Mouse (Mus musculus) midbrain, embryonic 12.5 days (tissue): ENCODE data around the gene Zmynd8. TPM values are rescaled to one million over a fixed set of nuclear protein-coding genes. Genes with fewer than 3 reads are reported as not detected.

Experiments
- ATAC-seq: fragments of 200-750 bp; cut with Nextera tagmentation; 2 replicates; pipeline ENCODE4 v1.8.0; 2017; ENCODE audit warnings: low read depth, moderate TSS enrichment, moderate library complexity; ENCODE audit not compliant: low FRiP score
- H3K27ac ChIP-seq: fragments of 300-500 bp; sonication (generic); replicated peaks from 2 replicates; pipeline ENCODE4 v1.5.1; 2016; ENCODE audit warnings: mild to moderate bottlenecking
- H3K27me3 ChIP-seq: fragments of 300-500 bp; sonication (generic); 2 replicates; pipeline ENCODE4 v1.6.1; 2016; ENCODE audit warnings: mild to moderate bottlenecking
- H3K36me3 ChIP-seq: fragments of 300-500 bp; sonication (generic); 2 replicates; pipeline ENCODE4 v1.6.1; 2016
- H3K4me1 ChIP-seq: fragments of 300-500 bp; sonication (generic); 2 replicates; pipeline ENCODE4 v1.6.1; 2016
- H3K4me2 ChIP-seq: fragments of 300-500 bp; sonication (generic); replicated peaks from 2 replicates; pipeline ENCODE4 v1.6.1; 2016; ENCODE audit warnings: mild to moderate bottlenecking, moderate library complexity
- H3K4me3 ChIP-seq: fragments of 300-500 bp; sonication (generic); 2 replicates; pipeline ENCODE4 v1.5.1; 2016; ENCODE audit warnings: mild to moderate bottlenecking
- H3K9ac ChIP-seq: fragments of 300-500 bp; sonication (generic); replicated peaks from 2 replicates; pipeline ENCODE4 v1.6.1; 2016; ENCODE audit warnings: mild to moderate bottlenecking, moderate library complexity
- H3K9me3 ChIP-seq: fragments of 300-500 bp; sonication (generic); 2 replicates; pipeline ENCODE4 v1.6.1; 2016; ENCODE audit warnings: mild to moderate bottlenecking
- WGBS: fragments of 180-500 bp; shearing (Covaris S2); methylation state at CpG from one replicate; pipeline ENCODE4 v1.1.7; 2016; 5-methylcytosine and 5-hydroxymethylcytosine counted together
- polyA plus RNA-seq: library from polyadenylated mRNA; unstranded; fragments of >200 nt; fragmentation: Nextera tagmentation; extraction: Ambion mirVana; gene quantifications from 2 replicates; pipeline ENCODE4 v1.2.1, GENCODE M21; 2016

Gene Zmynd8
- polyA plus RNA-seq = 70.6 and 71.2 TPM in 2 replicates

DNA sequence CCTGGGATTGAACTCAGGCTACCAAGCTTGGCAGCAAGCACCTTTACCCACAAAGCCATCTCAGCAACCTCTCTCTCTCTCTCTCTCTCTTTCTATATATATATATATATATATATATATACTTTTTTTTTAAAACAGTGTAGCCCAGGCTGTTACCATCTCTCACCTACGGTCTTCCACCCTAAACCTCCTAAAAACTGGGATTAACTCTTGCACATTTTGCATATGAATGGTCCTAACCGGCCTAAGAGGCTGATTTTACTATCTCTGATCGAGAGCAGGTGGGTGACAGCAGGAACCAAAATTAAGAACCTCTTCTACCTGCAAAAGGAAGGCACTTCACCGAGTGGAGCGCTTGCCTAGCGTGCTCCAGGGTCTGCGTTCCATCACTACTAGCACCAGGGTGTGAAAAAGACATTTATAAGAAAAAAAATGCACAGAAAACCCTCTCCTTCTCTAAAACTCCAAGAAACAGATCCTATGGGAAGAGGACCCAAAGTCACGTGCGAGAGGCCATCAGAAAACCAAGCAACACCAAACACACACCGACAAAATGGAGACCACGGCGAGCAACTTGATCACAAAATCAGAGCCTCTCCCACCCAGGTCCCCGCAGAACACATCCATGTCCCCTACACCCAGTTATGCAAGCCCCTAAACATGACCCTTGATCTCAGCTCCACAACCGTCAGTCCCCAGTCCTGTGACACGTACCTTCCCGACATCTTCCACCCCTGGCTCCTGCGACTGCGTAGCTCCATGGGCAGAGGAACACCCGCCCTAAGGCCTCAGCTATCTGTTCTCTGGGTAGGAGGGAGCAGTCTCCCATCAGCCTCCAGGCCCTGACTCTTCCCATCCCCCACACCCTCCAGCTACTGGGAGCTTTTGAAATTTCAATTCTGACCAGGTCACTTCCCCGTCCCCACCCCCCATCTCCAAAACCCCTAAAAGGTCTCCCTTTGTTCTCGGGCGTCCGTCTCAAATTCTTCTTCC, at the start of gene Zmynd8:
Gene Zmynd8, minus strand, starts transcription at position 815 of the 993 bp plus-strand sequence.
- ATAC-seq = no peak; the same call in 1 of the 2 replicates
- Histone ChIP-seq H3K27me3 (peaks cover 6% of the 10 kb centered on the region; the same call in 1 of the 2 replicates), H3K27ac (peak within 1 kb of the TSS; percentile 35; the same call in 1 of the 2 replicates), H3K4me1 (peaks cover 27% of the 10 kb centered on the region), H3K9me3 (no peaks in the 10 kb centered on the region), H3K4me3 (no peak within 1 kb of the TSS), H3K4me2 (peak within 1 kb of the TSS; percentile 15; the same call in 1 of the 2 replicates), H3K9ac (no peak within 1 kb of the TSS), H3K36me3 (no peaks in the 10 kb centered on the region)
- WGBS = 23% methylated on average over 23 of the region's 23 CpGs

- Histone ChIP-seq H3K36me3 (no peaks in the 10 kb centered on the region), H3K27me3 (no peaks in the 10 kb centered on the region), H3K27ac (no peak overlapping the region), H3K9me3 (no peaks in the 10 kb centered on the region), H3K4me1 (peaks cover 4% of the 10 kb centered on the region; the same call in 1 of the 2 replicates), H3K4me3 (no peak overlapping the region), H3K9ac (no peak overlapping the region), H3K4me2 (no peak overlapping the region)
- WGBS = 77% methylated on average over 1 of the region's 1 CpGs
- ATAC-seq = no peak
Measured at GRCm38 (mm10) chr2:165948007-165948406, 49.2 kb upstream of the Zmynd8 start.

DNA sequence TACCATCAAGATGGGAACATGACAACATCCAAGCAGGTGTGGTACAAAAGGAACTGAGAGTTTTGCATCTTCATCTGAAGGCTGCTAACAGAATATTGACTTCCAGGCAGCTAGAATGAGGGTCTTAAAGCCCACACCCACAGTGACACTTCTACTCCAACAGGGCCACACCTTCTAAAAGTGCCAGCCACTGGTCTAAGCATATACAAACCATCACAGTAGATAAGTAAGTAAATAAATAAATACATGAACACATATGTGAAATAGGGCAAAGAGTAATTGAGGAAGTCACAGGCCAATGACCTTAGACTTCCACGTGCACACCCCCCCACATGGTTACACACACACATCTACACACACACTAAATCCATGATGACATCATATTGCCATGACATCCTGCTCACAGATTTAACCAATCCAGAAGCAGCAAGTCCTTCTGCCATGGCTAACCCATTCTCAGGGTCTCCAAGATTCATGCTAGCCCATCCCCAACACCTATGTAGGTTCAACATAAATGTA, 47.3 kb upstream of the Zmynd8 start:
- 83% methylated on average over 1 of the region's 1 CpGs for WGBS
- no peaks in the 10 kb centered on the region for H3K27me3 ChIP-seq

DNA sequence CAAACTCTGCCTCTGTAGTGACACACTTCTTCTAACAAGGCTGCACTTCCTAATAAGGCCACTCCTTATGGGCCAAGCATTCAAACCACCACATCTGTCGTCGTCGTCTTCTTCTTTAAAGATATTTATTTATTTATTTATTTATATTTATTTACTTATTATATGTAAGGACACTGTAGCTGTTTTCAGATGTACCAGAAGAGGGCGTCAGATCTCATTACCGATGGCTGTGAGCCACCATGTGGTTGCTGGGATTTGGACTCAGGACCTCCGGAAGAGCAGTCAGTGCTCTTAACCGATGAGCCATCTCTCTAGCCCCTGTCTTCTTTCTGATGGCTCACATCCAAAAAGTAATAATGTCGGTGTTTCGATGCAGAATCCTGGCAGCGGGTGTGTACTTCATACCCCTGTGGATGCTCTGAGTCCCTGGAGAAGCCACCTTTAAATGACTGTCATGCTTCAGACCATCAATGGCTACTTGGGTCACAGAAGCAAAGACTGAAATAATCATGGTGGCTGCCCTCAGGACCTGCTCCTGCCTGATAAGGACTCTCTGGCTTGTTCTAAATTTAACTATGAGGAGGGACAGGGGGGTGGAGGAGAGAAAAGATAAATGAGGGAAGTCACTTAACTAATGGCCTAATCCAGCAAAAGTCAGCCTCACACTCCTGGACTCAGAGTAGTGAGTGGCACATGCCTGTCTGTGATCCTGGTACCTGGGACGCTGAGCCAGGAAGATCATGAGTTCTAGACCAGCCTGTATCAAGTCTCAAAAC, 45.9 kb upstream of the Zmynd8 start:
- ATAC-seq = no peak
- H3K4me2 ChIP-seq = no peak overlapping the region
- no peak overlapping the region for H3K4me3 ChIP-seq
- no peaks in the 10 kb centered on the region for H3K4me1 ChIP-seq
- no peaks in the 10 kb centered on the region for H3K27me3 ChIP-seq
- H3K27ac ChIP-seq = no peak overlapping the region
- no peak overlapping the region for H3K9ac ChIP-seq
- no peaks in the 10 kb centered on the region for H3K36me3 ChIP-seq
- H3K9me3 ChIP-seq = no peaks in the 10 kb centered on the region
- 84% methylated on average over 11 of the region's 11 CpGs for WGBS

More for the DNA sequence above, 47.3 kb upstream of the Zmynd8 start:
- ATAC-seq = no peak
- H3K27ac ChIP-seq = no peak overlapping the region
- H3K4me1 ChIP-seq = no peaks in the 10 kb centered on the region
- no peak overlapping the region for H3K4me2 ChIP-seq
- H3K9me3 ChIP-seq = no peaks in the 10 kb centered on the region
- H3K4me3 ChIP-seq = no peak overlapping the region
- H3K36me3 ChIP-seq = no peaks in the 10 kb centered on the region
- no peak overlapping the region for H3K9ac ChIP-seq

DNA sequence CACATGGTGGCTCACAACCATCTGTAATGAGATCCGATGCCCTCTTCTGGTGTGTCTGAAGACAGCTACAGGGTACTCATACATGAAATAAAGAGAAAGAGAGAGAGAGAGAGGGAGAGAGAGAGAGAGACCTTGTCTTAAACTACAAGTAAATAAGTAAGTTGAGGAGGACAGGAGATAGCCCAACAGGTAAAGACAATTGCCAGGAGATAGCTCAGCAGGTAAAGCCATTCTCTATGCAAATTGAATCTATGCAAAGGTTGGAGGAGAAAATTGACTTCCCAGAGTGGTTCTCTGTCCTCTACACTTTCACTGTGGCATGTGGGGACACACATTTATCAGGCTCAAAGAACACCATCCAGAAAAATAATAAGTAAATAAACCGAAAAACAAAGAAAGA, 44.3 kb upstream of the Zmynd8 start:
- no peaks in the 10 kb centered on the region for H3K36me3 ChIP-seq
- H3K27me3 ChIP-seq = no peaks in the 10 kb centered on the region
- H3K4me3 ChIP-seq = no peak overlapping the region
- no peak for ATAC-seq
- H3K4me1 ChIP-seq = no peaks in the 10 kb centered on the region
- no peaks in the 10 kb centered on the region for H3K9me3 ChIP-seq
- no peak overlapping the region for H3K4me2 ChIP-seq
- no peak overlapping the region for H3K27ac ChIP-seq
- no peak overlapping the region for H3K9ac ChIP-seq
- WGBS = 93% methylated on average over 2 of the region's 2 CpGs

DNA sequence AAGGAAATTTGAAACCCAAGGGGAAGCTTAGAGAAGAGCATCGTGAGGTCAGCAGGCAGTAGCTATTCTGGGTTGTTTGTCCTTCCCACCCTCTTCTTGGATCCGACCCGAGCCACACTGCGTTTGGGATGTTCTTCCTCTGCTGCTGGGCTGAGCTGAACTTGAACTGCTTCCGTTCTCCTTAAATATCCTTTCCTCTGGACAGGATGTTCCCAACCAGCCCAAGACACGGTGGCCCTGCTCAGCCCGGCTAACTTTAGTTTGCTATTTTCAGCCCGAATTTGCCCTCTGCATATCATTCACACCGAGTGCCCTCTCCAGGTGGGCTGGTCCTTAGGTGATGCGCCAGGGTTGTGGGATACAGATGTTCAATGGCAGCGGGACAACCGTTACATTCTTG, 37.3 kb upstream of the Zmynd8 start:
- H3K9me3 ChIP-seq = no peaks in the 10 kb centered on the region
- WGBS = 72% methylated on average over 12 of the region's 12 CpGs
- no peak overlapping the region for H3K4me2 ChIP-seq
- no peaks in the 10 kb centered on the region for H3K27me3 ChIP-seq
- no peak overlapping the region for H3K4me3 ChIP-seq
- no peaks in the 10 kb centered on the region for H3K36me3 ChIP-seq
- no peak for ATAC-seq
- H3K27ac ChIP-seq = no peak overlapping the region
- no peak overlapping the region for H3K9ac ChIP-seq
- H3K4me1 ChIP-seq = no peaks in the 10 kb centered on the region

DNA sequence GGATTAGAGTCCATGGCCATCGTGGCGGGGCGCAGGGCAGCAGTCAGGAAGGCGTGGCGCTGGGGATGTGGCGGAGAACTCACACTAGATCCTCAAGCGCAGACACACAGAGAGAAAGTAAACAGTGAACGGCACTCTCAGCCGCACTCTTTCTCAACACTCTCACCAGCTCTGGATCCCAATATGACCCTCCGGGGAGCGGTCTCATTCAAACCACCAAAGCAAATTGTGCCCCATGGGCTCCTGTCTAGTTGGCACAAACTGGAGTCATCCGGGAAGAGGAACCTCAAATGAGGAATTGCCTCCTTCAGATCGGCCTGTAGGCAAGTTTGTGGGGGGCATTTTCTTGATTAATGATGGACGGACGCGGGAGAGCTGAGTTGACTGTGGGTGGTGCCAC, 28.9 kb upstream of the Zmynd8 start:
- H3K9me3 ChIP-seq = no peaks in the 10 kb centered on the region
- no peak overlapping the region for H3K4me2 ChIP-seq
- H3K27me3 ChIP-seq = no peaks in the 10 kb centered on the region
- H3K4me1 ChIP-seq = no peaks in the 10 kb centered on the region
- H3K4me3 ChIP-seq = no peak overlapping the region
- H3K9ac ChIP-seq = no peak overlapping the region
- 94% methylated on average over 16 of the region's 16 CpGs for WGBS
- H3K27ac ChIP-seq = no peak overlapping the region
- no peaks in the 10 kb centered on the region for H3K36me3 ChIP-seq
- ATAC-seq = no peak

DNA sequence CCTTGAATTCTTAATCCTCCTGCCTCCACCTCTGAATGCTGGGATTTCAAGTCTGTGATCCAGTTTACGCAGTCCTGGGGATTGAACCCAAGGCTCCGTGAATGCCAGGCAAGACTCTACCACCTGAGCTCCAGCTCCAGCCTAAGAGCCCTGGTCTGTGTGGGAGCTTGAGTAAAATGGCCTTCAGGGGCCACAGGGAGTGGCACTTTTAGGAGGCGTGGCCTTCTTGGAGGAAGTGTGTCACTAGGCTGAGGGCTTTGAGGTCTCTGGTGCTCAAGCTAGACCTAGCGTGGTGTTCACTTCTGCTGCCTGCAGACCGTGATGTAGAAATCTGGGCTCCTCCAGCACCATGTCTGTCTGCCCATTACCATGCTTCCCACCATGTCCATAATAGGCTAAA, 27.4 kb upstream of the Zmynd8 start:
- no peaks in the 10 kb centered on the region for H3K27me3 ChIP-seq
- WGBS = 94% methylated on average over 5 of the region's 5 CpGs
- H3K4me2 ChIP-seq = no peak overlapping the region
- H3K4me1 ChIP-seq = no peaks in the 10 kb centered on the region
- ATAC-seq = no peak
- no peak overlapping the region for H3K27ac ChIP-seq
- no peak overlapping the region for H3K4me3 ChIP-seq
- H3K9ac ChIP-seq = no peak overlapping the region
- no peaks in the 10 kb centered on the region for H3K9me3 ChIP-seq
- no peaks in the 10 kb centered on the region for H3K36me3 ChIP-seq

GRCm38 (mm10) chr2:165925144-165925543, 26.3 kb upstream of the Zmynd8 start:
- Histone ChIP-seq H3K27ac (no peak overlapping the region), H3K4me1 (no peaks in the 10 kb centered on the region), H3K9me3 (no peaks in the 10 kb centered on the region), H3K4me3 (no peak overlapping the region), H3K4me2 (no peak overlapping the region), H3K9ac (no peak overlapping the region), H3K36me3 (no peaks in the 10 kb centered on the region), H3K27me3 (no peaks in the 10 kb centered on the region)
- ATAC-seq = no peak
- 57% methylated on average over 3 of the region's 3 CpGs for WGBS

DNA sequence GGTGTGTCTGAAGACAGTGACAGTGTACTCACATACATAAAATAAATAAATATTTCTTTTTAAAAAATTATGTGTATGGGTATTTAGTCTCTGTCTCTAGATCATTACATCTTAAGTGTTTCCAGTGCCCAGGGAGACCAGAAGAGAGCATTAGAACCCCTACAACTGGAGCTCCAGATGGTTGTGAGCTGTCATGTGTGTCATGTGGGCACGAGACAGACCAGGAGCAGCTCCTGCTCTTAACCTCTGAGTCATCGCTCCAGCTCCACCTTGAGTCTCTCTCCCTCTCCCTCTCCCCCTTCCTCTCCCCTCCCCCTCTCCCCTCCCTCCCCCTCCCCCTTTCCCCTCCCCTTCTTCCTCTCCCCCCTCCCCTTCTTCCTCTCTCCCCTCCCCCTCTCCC, 25.9 kb upstream of the Zmynd8 start:
- H3K36me3 ChIP-seq = no peaks in the 10 kb centered on the region
- H3K9me3 ChIP-seq = no peaks in the 10 kb centered on the region
- no peak overlapping the region for H3K4me3 ChIP-seq
- H3K9ac ChIP-seq = no peak overlapping the region
- no peak overlapping the region for H3K27ac ChIP-seq
- H3K4me1 ChIP-seq = no peaks in the 10 kb centered on the region
- ATAC-seq = no peak
- no peaks in the 10 kb centered on the region for H3K27me3 ChIP-seq
- 81% methylated on average over 2 of the region's 2 CpGs for WGBS
- H3K4me2 ChIP-seq = no peak overlapping the region

GRCm38 (mm10) chr2:165923715-165924114, 24.9 kb upstream of the Zmynd8 start:
- no peak overlapping the region for H3K27ac ChIP-seq
- H3K9ac ChIP-seq = no peak overlapping the region
- H3K4me3 ChIP-seq = no peak overlapping the region
- H3K4me1 ChIP-seq = no peaks in the 10 kb centered on the region
- no peaks in the 10 kb centered on the region for H3K36me3 ChIP-seq
- whole genome bisulfite sequencing = 93% methylated on average over 8 of the region's 8 CpGs
- no peak for ATAC-seq
- H3K9me3 ChIP-seq = no peaks in the 10 kb centered on the region
- no peak overlapping the region for H3K4me2 ChIP-seq
- H3K27me3 ChIP-seq = no peaks in the 10 kb centered on the region

DNA sequence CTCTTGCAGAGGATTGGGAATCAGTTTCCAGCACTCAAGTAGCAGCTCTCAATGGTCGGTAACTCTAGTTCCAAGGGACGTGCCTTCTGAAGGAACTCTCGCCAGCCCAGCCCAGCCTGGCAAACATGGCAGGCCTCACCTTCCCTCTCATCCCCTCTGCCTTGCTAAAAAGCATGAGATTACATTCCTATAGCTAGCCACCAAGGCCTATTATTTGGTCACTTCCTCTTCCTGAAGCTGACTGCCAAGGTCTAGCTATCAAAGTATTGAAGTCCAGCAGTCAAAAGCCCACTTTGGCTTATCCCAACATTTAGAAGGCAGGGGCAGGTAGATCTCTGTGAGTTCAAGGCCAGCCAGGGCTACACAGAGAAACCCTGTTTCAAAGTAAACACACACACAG, 24.2 kb upstream of the Zmynd8 start:
- no peaks in the 10 kb centered on the region for H3K36me3 ChIP-seq
- no peak for ATAC-seq
- no peak overlapping the region for H3K4me3 ChIP-seq
- H3K27ac ChIP-seq = no peak overlapping the region
- H3K4me2 ChIP-seq = no peak overlapping the region
- 86% methylated on average over 3 of the region's 3 CpGs for WGBS
- H3K27me3 ChIP-seq = no peaks in the 10 kb centered on the region
- H3K4me1 ChIP-seq = no peaks in the 10 kb centered on the region
- H3K9me3 ChIP-seq = no peaks in the 10 kb centered on the region
- H3K9ac ChIP-seq = no peak overlapping the region
